Mouse (Mus musculus) heart, adult 9 months (tissue): Measurements from ENCODE around the gene Ogfod3.

Source experiments
- DNase-seq, 2 experiments: peaks; one replicate each; pipeline ENCODE4 v3.0.0; 2022; ENCODE audit warnings: low spot score in 2 of 2

The Ogfod3 gene

GRCm38 (mm10) chr11:121204161-121205006 lies at the start of gene Ogfod3, which contains the start of gene Hexdc:
TSS of gene Ogfod3 (minus strand) at chr11:121204711.
TSS of gene Hexdc (plus strand) at chr11:121204433.
- peak; percentile 91 for DNase-seq

GRCm38 (mm10) chr11:121250196-121250595 lies 45.7 kb upstream of the Ogfod3 start:
- DNase-seq: no peak

GRCm38 (mm10) chr11:121239669-121240068 lies 35.2 kb upstream of the Ogfod3 start:
- DNase-seq: no peak

GRCm38 (mm10) chr11:121237345-121238128 lies 33.0 kb upstream of the Ogfod3 start:
- DNase-seq: no peak

- DNase-seq: peak; percentile 100
These were observed 32.2 kb upstream of the Ogfod3 start, which contains the start of gene Narf for GRCm38 (mm10) chr11:121236564-121237344. TSS of gene Narf (plus strand) at chr11:121237253.

- no peak for DNase-seq
These were observed 31.1 kb upstream of the Ogfod3 start for GRCm38 (mm10) chr11:121235475-121236238.

GRCm38 (mm10) chr11:121232706-121233105 lies 28.2 kb upstream of the Ogfod3 start:
- no peak for DNase-seq

GRCm38 (mm10) chr11:121231628-121232291 lies 27.2 kb upstream of the Ogfod3 start:
- DNase-seq: peak; percentile 26 to 29

GRCm38 (mm10) chr11:121231191-121231590 lies 26.7 kb upstream of the Ogfod3 start:
- no peak for DNase-seq

GRCm38 (mm10) chr11:121229018-121229439 lies 24.5 kb upstream of the Ogfod3 start, which contains the start of gene Cybc1:
TSS of gene Cybc1 (minus strand) at chr11:121229322.
- peak; percentile 85 for DNase-seq

GRCm38 (mm10) chr11:121228129-121229017 lies 23.9 kb upstream of the Ogfod3 start:
- DNase-seq: no peak

GRCm38 (mm10) chr11:121221321-121222010 lies 17.0 kb upstream of the Ogfod3 start:
- no peak for DNase-seq

- no peak for DNase-seq
These were observed 16.3 kb upstream of the Ogfod3 start for GRCm38 (mm10) chr11:121220771-121221170.

GRCm38 (mm10) chr11:121219776-121220175 lies 15.3 kb upstream of the Ogfod3 start:
- no peak for DNase-seq

GRCm38 (mm10) chr11:121216831-121217230 lies 12.3 kb upstream of the Ogfod3 start:
- no peak for DNase-seq

- no peak for DNase-seq
These were observed 701 bp downstream of the Ogfod3 start for GRCm38 (mm10) chr11:121203859-121204160.

- DNase-seq: peak in 1 of 2 experiments; percentile 11
These were observed 2.9 kb downstream of the Ogfod3 start for GRCm38 (mm10) chr11:121201436-121202198.

GRCm38 (mm10) chr11:121200781-121201180 lies 3.7 kb downstream of the Ogfod3 start:
- DNase-seq: no peak
